Mouse (Mus musculus) heart, embryonic 12.5 days (tissue): Measurements from ENCODE around the gene Rbm44. TPM values are rescaled to one million over a fixed set of nuclear protein-coding genes. Genes with fewer than 3 reads are reported as not detected.

ENCODE experiments used
- ATAC-seq: fragments of 200-750 bp; cut with Nextera tagmentation; 2 replicates; pipeline ENCODE4 v1.8.0; 2017; ENCODE audit warnings: moderate TSS enrichment, moderate library complexity; ENCODE audit not compliant: insufficient number of reproducible peaks, low FRiP score
- H3K27ac ChIP-seq: fragments of 300-500 bp; sonication (generic); 2 replicates; pipeline ENCODE4 v1.5.1; 2016; ENCODE audit warnings: mild to moderate bottlenecking, moderate library complexity; ENCODE audit not compliant: poor library complexity, severe bottlenecking
- H3K27me3 ChIP-seq: fragments of 300-500 bp; sonication (generic); replicated peaks from 2 replicates; pipeline ENCODE4 v1.6.1; 2016; ENCODE audit warnings: mild to moderate bottlenecking, moderate library complexity
- H3K36me3 ChIP-seq: fragments of 300-500 bp; sonication (generic); 2 replicates; pipeline ENCODE4 v1.6.1; 2016; ENCODE audit warnings: mild to moderate bottlenecking, moderate library complexity
- H3K4me1 ChIP-seq: fragments of 300-500 bp; sonication (generic); replicated peaks from 2 replicates; pipeline ENCODE4 v1.6.1; 2016; ENCODE audit warnings: mild to moderate bottlenecking
- H3K4me2 ChIP-seq: fragments of 300-500 bp; sonication (generic); 2 replicates; pipeline ENCODE4 v1.6.1; 2016; ENCODE audit warnings: mild to moderate bottlenecking, moderate library complexity
- H3K4me3 ChIP-seq: fragments of 300-500 bp; sonication (generic); 2 replicates; pipeline ENCODE4 v1.5.1; 2016; ENCODE audit warnings: mild to moderate bottlenecking
- H3K9ac ChIP-seq: fragments of 300-500 bp; sonication (generic); 2 replicates; pipeline ENCODE4 v1.6.1; 2016; ENCODE audit warnings: mild to moderate bottlenecking, moderate library complexity
- H3K9me3 ChIP-seq: fragments of 300-500 bp; sonication (generic); replicated peaks from 2 replicates; pipeline ENCODE4 v1.6.1; 2016; ENCODE audit warnings: mild to moderate bottlenecking, moderate library complexity
- WGBS: fragments of 180-500 bp; shearing (Covaris S2); methylation state at CpG from one replicate; pipeline ENCODE4 v1.1.7; 2016; 5-methylcytosine and 5-hydroxymethylcytosine counted together
- polyA plus RNA-seq: library from polyadenylated mRNA; unstranded; fragments of >200 nt; fragmentation: Nextera tagmentation; extraction: Ambion mirVana; gene quantifications from 2 replicates; pipeline ENCODE4 v1.2.1, GENCODE M21; 2016

The Rbm44 gene
- polyA plus RNA-seq, 1 experiment from 2014 or later = 2.1 TPM

- 88% methylated on average over 4 of the region's 4 CpGs for WGBS
- ATAC-seq = no peak
- peaks cover 34% of the 10 kb centered on the region for H3K4me1 ChIP-seq
- H3K27ac ChIP-seq = no peak overlapping the region
- H3K9me3 ChIP-seq = no peaks in the 10 kb centered on the region
- no peaks in the 10 kb centered on the region for H3K27me3 ChIP-seq
- no peak overlapping the region for H3K9ac ChIP-seq
- H3K4me2 ChIP-seq = no peak overlapping the region
- H3K36me3 ChIP-seq = peaks cover 68% of the 10 kb centered on the region
- H3K4me3 ChIP-seq = no peak overlapping the region
Measured at GRCm38 (mm10) chr1:91112606-91113005, 32.3 kb upstream of the Rbm44 start.

GRCm38 (mm10) chr1:91122121-91122520 lies 22.8 kb upstream of the Rbm44 start:
- no peak overlapping the region for H3K27ac ChIP-seq
- H3K9ac ChIP-seq = no peak overlapping the region
- no peaks in the 10 kb centered on the region for H3K27me3 ChIP-seq
- no peaks in the 10 kb centered on the region for H3K4me1 ChIP-seq
- H3K4me3 ChIP-seq = no peak overlapping the region
- H3K4me2 ChIP-seq = no peak overlapping the region
- H3K9me3 ChIP-seq = no peaks in the 10 kb centered on the region
- no peak for ATAC-seq
- 88% methylated on average over 11 of the region's 11 CpGs for WGBS
- peaks cover 86% of the 10 kb centered on the region for H3K36me3 ChIP-seq

- Histone ChIP-seq H3K36me3 (peaks cover 87% of the 10 kb centered on the region), H3K9me3 (peaks cover 2% of the 10 kb centered on the region; the same call in 1 of the 2 replicates)
Measured at GRCm38 (mm10) chr1:91123004-91123403, 21.9 kb upstream of the Rbm44 start.

GRCm38 (mm10) chr1:91123466-91123865 lies 21.4 kb upstream of the Rbm44 start:
- no peak for ATAC-seq
- H3K36me3 ChIP-seq = peaks cover 91% of the 10 kb centered on the region

More at GRCm38 (mm10) chr1:91123004-91123403, 21.9 kb upstream of the Rbm44 start:
- Histone ChIP-seq H3K27me3 (no peaks in the 10 kb centered on the region), H3K9ac (no peak overlapping the region), H3K27ac (no peak overlapping the region), H3K4me3 (no peak overlapping the region), H3K4me1 (no peaks in the 10 kb centered on the region), H3K4me2 (no peak overlapping the region)
- no peak for ATAC-seq
- WGBS = 86% methylated on average over 5 of the region's 5 CpGs

GRCm38 (mm10) chr1:91128849-91129248 lies 16.0 kb upstream of the Rbm44 start:
- Histone ChIP-seq H3K4me2 (no peak overlapping the region), H3K27me3 (no peaks in the 10 kb centered on the region), H3K36me3 (peaks cover 63% of the 10 kb centered on the region), H3K4me1 (no peaks in the 10 kb centered on the region), H3K27ac (no peak overlapping the region), H3K9me3 (peaks cover 8% of the 10 kb centered on the region; the same call in 1 of the 2 replicates), H3K4me3 (no peak overlapping the region), H3K9ac (no peak overlapping the region)
- WGBS = 89% methylated on average over 4 of the region's 4 CpGs
- no peak for ATAC-seq

More at GRCm38 (mm10) chr1:91123466-91123865, 21.4 kb upstream of the Rbm44 start:
- WGBS = 62% methylated on average over 3 of the region's 3 CpGs
- Histone ChIP-seq H3K4me2 (no peak overlapping the region), H3K27ac (no peak overlapping the region), H3K4me3 (no peak overlapping the region), H3K4me1 (no peaks in the 10 kb centered on the region), H3K9me3 (peaks cover 7% of the 10 kb centered on the region; the same call in 1 of the 2 replicates), H3K9ac (no peak overlapping the region), H3K27me3 (no peaks in the 10 kb centered on the region)

GRCm38 (mm10) chr1:91137036-91137435 lies 7.9 kb upstream of the Rbm44 start:
- WGBS = 86% methylated on average over 2 of the region's 2 CpGs
- H3K4me1 ChIP-seq = no peaks in the 10 kb centered on the region
- H3K4me2 ChIP-seq = no peak overlapping the region
- H3K27me3 ChIP-seq = no peaks in the 10 kb centered on the region
- no peak overlapping the region for H3K27ac ChIP-seq
- no peaks in the 10 kb centered on the region for H3K9me3 ChIP-seq
- H3K36me3 ChIP-seq = no peaks in the 10 kb centered on the region
- no peak overlapping the region for H3K9ac ChIP-seq
- no peak for ATAC-seq
- no peak overlapping the region for H3K4me3 ChIP-seq

- H3K36me3 ChIP-seq = no peaks in the 10 kb centered on the region
- no peak overlapping the region for H3K4me3 ChIP-seq
- H3K9me3 ChIP-seq = no peaks in the 10 kb centered on the region
- no peaks in the 10 kb centered on the region for H3K4me1 ChIP-seq
- H3K27ac ChIP-seq = no peak overlapping the region
- no peak overlapping the region for H3K4me2 ChIP-seq
- WGBS = 65% methylated on average over 2 of the region's 2 CpGs
- H3K9ac ChIP-seq = no peak overlapping the region
- no peaks in the 10 kb centered on the region for H3K27me3 ChIP-seq
- no peak for ATAC-seq
Measured at GRCm38 (mm10) chr1:91151509-91151908, 6.6 kb downstream of the Rbm44 start.

GRCm38 (mm10) chr1:91166798-91167197 lies 21.9 kb downstream of the Rbm44 start:
- H3K4me1 ChIP-seq = peaks cover 12% of the 10 kb centered on the region; the same call in 1 of the 2 replicates
- no peak overlapping the region for H3K4me3 ChIP-seq
- H3K9me3 ChIP-seq = no peaks in the 10 kb centered on the region
- no peak overlapping the region for H3K27ac ChIP-seq
- ATAC-seq = no peak
- H3K36me3 ChIP-seq = no peaks in the 10 kb centered on the region
- no peaks in the 10 kb centered on the region for H3K27me3 ChIP-seq
- 78% methylated on average over 6 of the region's 6 CpGs for WGBS
- H3K4me2 ChIP-seq = no peak overlapping the region
- no peak overlapping the region for H3K9ac ChIP-seq

- Histone ChIP-seq H3K27me3 (no peaks in the 10 kb centered on the region), H3K4me2 (no peak overlapping the region), H3K4me1 (peaks cover 12% of the 10 kb centered on the region; the same call in 1 of the 2 replicates), H3K27ac (no peak overlapping the region), H3K4me3 (no peak overlapping the region), H3K9me3 (0 out of 2 replicates have a peak, but pooled peaks cover 4% of the 10 kb centered on the region), H3K9ac (no peak overlapping the region), H3K36me3 (0 out of 2 replicates have a peak, but pooled peaks cover 3% of the 10 kb centered on the region)
- 51% methylated on average over 4 of the region's 4 CpGs for WGBS
- no peak for ATAC-seq
Measured at GRCm38 (mm10) chr1:91169157-91169556, 24.3 kb downstream of the Rbm44 start.

GRCm38 (mm10) chr1:91174796-91175195 lies 29.9 kb downstream of the Rbm44 start:
- ATAC-seq = no peak

GRCm38 (mm10) chr1:91176026-91176425 lies 31.1 kb downstream of the Rbm44 start:
- Histone ChIP-seq H3K4me2 (no peak overlapping the region), H3K4me1 (peaks cover 22% of the 10 kb centered on the region), H3K9me3 (0 out of 2 replicates have a peak, but pooled peaks cover 4% of the 10 kb centered on the region), H3K27me3 (0 out of 2 replicates have a peak, but pooled peaks cover 7% of the 10 kb centered on the region), H3K36me3 (0 out of 2 replicates have a peak, but pooled peaks cover 3% of the 10 kb centered on the region), H3K27ac (no peak overlapping the region), H3K9ac (no peak overlapping the region), H3K4me3 (no peak overlapping the region)
- WGBS = 62% methylated on average over 3 of the region's 3 CpGs
- ATAC-seq = no peak

More at GRCm38 (mm10) chr1:91174796-91175195, 29.9 kb downstream of the Rbm44 start:
- H3K9ac ChIP-seq = no peak overlapping the region
- no peak overlapping the region for H3K27ac ChIP-seq
- 0 out of 2 replicates have a peak, but pooled peaks cover 3% of the 10 kb centered on the region for H3K36me3 ChIP-seq
- 0 out of 2 replicates have a peak, but pooled peaks cover 4% of the 10 kb centered on the region for H3K27me3 ChIP-seq
- peaks cover 10% of the 10 kb centered on the region; the same call in 1 of the 2 replicates for H3K4me1 ChIP-seq
- no peak overlapping the region for H3K4me2 ChIP-seq
- WGBS = 83% methylated on average over 5 of the region's 5 CpGs
- 0 out of 2 replicates have a peak, but pooled peaks cover 4% of the 10 kb centered on the region for H3K9me3 ChIP-seq
- no peak overlapping the region for H3K4me3 ChIP-seq

GRCm38 (mm10) chr1:91176871-91177270 lies 32.0 kb downstream of the Rbm44 start:
- Histone ChIP-seq H3K27ac (no peak overlapping the region), H3K9ac (no peak overlapping the region), H3K4me3 (no peak overlapping the region), H3K36me3 (0 out of 2 replicates have a peak, but pooled peaks cover 3% of the 10 kb centered on the region), H3K9me3 (0 out of 2 replicates have a peak, but pooled peaks cover 4% of the 10 kb centered on the region), H3K27me3 (0 out of 2 replicates have a peak, but pooled peaks cover 7% of the 10 kb centered on the region), H3K4me2 (no peak overlapping the region), H3K4me1 (peaks cover 30% of the 10 kb centered on the region)
- 51% methylated on average over 4 of the region's 4 CpGs for WGBS
- ATAC-seq = no peak
